Mouse (Mus musculus): Measurements from ENCODE around the gene Zfp791. TPM values are rescaled to one million over a fixed set of nuclear protein-coding genes. Genes with fewer than 3 reads are reported as not detected.
"Not testable (repeated sequence)": the region's sequence is repeated elsewhere in the genome, so short reads cannot be mapped to it uniquely, and the experiment has no call there.

Zfp791 gene
- 0.81 and 1.7 TPM in 2 replicates for polyA plus RNA-seq (2016; fragmentation: Nextera tagmentation; extraction: Ambion mirVana)

GRCm38 (mm10) chr8:85122995-85123394, at the start of gene Zfp791:
TSS of gene Zfp791 (minus strand) at chr8:85123095.
- WGBS = 86% methylated on average over 3 of the region's 3 CpGs

DNA sequence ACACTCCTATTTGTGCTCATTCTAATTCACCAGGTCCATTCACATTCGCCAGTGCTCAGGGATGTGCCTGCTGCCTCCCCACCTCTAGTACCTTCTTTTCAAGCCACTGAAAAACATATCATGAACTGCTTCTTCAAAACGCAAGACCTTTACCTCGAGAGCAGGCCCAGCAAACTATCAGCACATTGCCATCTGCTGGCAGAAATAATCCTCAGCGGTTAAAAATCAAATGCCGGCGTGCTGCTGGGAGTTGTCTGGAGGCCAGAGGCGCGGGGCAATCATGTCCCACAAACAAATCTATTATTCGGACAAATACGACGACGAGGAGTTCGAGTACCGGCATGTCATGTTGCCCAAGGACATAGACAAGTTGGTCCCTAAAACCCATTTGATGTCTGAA, 48.4 kb upstream of the Zfp791 start:
- H3K4me3 ChIP-seq = no peak overlapping the region
- H3K27me3 ChIP-seq (ENCODE audit: insufficient read depth, poor library complexity, severe bottlenecking) = no peaks in the 10 kb centered on the region
- H3K27ac ChIP-seq = no peak overlapping the region
- H3K9me3 ChIP-seq = 0 out of 2 replicates have a peak, but pooled peaks cover 2% of the 10 kb centered on the region
- peak; percentile 33 for DNase-seq (ENCODE audit: low spot score)
- 33% methylated on average over 14 of the region's 14 CpGs for WGBS
- H3K4me1 ChIP-seq (replicated peaks) = no peaks in the 10 kb centered on the region
- no peaks in the 10 kb centered on the region for H3K36me3 ChIP-seq

More at GRCm38 (mm10) chr8:85122995-85123394, at the start of gene Zfp791:
- Histone ChIP-seq H3K9me3 (no peaks in the 10 kb centered on the region), H3K36me3 (no peaks in the 10 kb centered on the region), H3K27ac (no peak within 1 kb of the TSS), H3K27me3 (ENCODE audit: insufficient read depth, poor library complexity, severe bottlenecking) (no peaks in the 10 kb centered on the region), H3K4me3 (no peak within 1 kb of the TSS), H3K4me1 (replicated peaks) (peaks cover 7% of the 10 kb centered on the region)
- no peak for DNase-seq (ENCODE audit: low spot score)

GRCm38 (mm10) chr8:85151624-85152023, 28.7 kb upstream of the Zfp791 start, which contains the start of gene Cks1brt:
TSS of gene Cks1brt (plus strand) at chr8:85151924.
- no peak within 1 kb of the TSS for H3K4me3 ChIP-seq
- H3K27ac ChIP-seq = no peak within 1 kb of the TSS
- H3K27me3 ChIP-seq (ENCODE audit: insufficient read depth, poor library complexity, severe bottlenecking) = no peaks in the 10 kb centered on the region
- H3K9me3 ChIP-seq = peaks cover 51% of the 10 kb centered on the region
- no peaks in the 10 kb centered on the region for H3K4me1 ChIP-seq (replicated peaks)
- 88% methylated on average over 3 of the region's 3 CpGs for WGBS
- DNase-seq (ENCODE audit: low spot score) = no peak
- no peaks in the 10 kb centered on the region for H3K36me3 ChIP-seq

- WGBS = 95% methylated on average over 4 of the region's 4 CpGs
- H3K27ac ChIP-seq = no peak overlapping the region
- H3K36me3 ChIP-seq = no peaks in the 10 kb centered on the region
- peaks cover 15% of the 10 kb centered on the region; the same call in 1 of the 2 replicates for H3K9me3 ChIP-seq
- H3K4me3 ChIP-seq = no peak overlapping the region
- H3K4me1 ChIP-seq (replicated peaks) = no peaks in the 10 kb centered on the region
- DNase-seq (ENCODE audit: low spot score) = no peak
- no peaks in the 10 kb centered on the region for H3K27me3 ChIP-seq (ENCODE audit: insufficient read depth, poor library complexity, severe bottlenecking)
These were observed 19.6 kb upstream of the Zfp791 start for GRCm38 (mm10) chr8:85142516-85142915.

DNA sequence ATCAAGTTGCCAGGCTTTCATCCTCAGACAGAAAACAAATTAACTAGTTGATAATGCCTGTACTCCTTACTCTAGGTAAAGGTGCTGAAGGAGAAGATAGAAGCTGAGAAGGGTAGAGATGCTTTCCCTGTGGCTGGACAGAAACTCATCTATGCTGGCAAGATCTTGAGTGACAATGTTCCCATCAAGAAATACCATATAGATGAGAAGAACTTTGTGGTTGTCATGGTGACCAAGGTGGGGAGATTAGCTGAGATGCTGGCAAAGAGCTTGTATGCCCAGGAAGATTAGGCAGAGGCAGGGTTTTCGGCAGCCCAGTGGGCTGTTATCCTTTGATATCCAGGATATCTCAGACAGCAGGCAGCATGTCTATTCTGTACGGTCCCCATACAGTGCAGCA, 12.8 kb upstream of the Zfp791 start:
- H3K9me3 ChIP-seq; H3K27ac ChIP-seq; H3K36me3 ChIP-seq; DNase-seq (ENCODE audit: low spot score); H3K4me1 ChIP-seq (replicated peaks); H3K4me3 ChIP-seq: not testable (repeated sequence)
- H3K27me3 ChIP-seq (ENCODE audit: insufficient read depth, poor library complexity, severe bottlenecking) = peaks cover 12% of the 10 kb centered on the region
- WGBS = 95% methylated on average over 2 of the region's 2 CpGs

DNA sequence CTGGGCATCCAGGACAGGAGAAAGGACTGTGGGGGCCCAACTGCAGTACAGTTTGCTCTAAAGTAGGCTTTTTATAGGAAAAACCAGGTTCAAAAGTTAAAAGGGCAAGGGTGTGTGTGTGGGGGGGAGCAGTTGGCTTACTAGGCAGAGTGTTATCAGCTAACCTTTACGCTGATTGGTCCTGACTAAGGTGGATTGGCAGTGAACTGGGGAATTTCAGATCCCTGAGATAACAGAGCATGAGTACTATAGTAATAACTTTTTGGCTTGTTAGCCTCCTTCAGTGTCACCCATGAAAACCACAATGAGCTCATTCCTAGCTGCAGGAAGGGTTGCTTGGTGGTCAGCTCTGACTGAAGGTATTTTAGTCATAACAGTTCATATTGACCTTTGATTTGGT, 9.4 kb upstream of the Zfp791 start:
- Histone ChIP-seq H3K4me1 (replicated peaks) (no peaks in the 10 kb centered on the region), H3K27me3 (ENCODE audit: insufficient read depth, poor library complexity, severe bottlenecking) (peaks cover 12% of the 10 kb centered on the region), H3K36me3 (no peaks in the 10 kb centered on the region), H3K27ac (no peak overlapping the region), H3K9me3 (peaks cover 4% of the 10 kb centered on the region; the same call in 1 of the 2 replicates), H3K4me3 (no peak overlapping the region)
- 96% methylated on average over 1 of the region's 1 CpGs for WGBS
- no peak for DNase-seq (ENCODE audit: low spot score)

DNA sequence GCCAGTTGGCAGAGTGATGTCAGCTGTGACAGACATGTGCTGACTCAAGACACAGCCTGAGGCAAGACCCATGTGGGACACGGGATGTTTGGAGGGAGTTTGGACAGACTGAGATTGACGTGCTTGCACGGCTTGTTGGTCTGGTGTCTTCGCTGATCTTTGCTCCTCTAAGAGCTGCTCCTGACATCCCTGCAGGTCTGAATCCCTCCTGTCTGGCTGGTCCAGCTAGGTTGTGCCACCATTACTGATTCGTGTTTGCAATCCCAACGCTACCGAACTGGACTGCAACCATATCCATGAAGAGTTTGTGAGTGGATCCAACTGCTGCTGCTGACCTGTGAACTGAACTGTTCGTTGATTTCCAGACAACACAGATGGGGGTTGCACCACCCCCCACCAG, 796 bp upstream of the Zfp791 start:
- Histone ChIP-seq H3K4me1 (replicated peaks) (peaks cover 7% of the 10 kb centered on the region), H3K27me3 (ENCODE audit: insufficient read depth, poor library complexity, severe bottlenecking) (no peaks in the 10 kb centered on the region), H3K9me3 (no peaks in the 10 kb centered on the region), H3K36me3 (no peaks in the 10 kb centered on the region), H3K4me3 (no peak overlapping the region), H3K27ac (no peak overlapping the region)
- DNase-seq (ENCODE audit: low spot score) = no peak
- 92% methylated on average over 8 of the region's 8 CpGs for WGBS

DNA sequence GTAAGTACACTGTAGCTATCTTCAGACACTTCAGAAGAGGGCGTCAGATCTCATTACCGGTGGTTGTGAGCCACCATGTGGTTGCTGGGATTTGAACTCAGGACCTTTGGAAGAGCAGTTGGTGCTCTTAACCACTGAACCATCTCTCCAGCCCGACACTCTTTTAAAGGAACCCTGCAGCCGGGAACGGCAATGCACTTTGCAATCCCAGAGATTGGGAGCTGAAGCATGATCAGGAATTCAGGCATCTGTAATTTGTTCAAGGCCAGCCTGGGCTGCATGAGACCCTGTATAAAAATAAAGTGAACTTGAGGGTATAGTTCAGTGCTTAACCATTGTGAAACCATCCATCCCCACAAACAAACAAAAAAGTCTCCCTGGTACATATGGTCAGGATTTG, 2.6 kb downstream of the Zfp791 start:
- H3K9me3 ChIP-seq; H3K36me3 ChIP-seq; H3K27ac ChIP-seq; H3K4me1 ChIP-seq (replicated peaks); H3K27me3 ChIP-seq (ENCODE audit: insufficient read depth, poor library complexity, severe bottlenecking); DNase-seq (ENCODE audit: low spot score); H3K4me3 ChIP-seq: not testable (repeated sequence)
- 81% methylated on average over 5 of the region's 5 CpGs for WGBS

DNA sequence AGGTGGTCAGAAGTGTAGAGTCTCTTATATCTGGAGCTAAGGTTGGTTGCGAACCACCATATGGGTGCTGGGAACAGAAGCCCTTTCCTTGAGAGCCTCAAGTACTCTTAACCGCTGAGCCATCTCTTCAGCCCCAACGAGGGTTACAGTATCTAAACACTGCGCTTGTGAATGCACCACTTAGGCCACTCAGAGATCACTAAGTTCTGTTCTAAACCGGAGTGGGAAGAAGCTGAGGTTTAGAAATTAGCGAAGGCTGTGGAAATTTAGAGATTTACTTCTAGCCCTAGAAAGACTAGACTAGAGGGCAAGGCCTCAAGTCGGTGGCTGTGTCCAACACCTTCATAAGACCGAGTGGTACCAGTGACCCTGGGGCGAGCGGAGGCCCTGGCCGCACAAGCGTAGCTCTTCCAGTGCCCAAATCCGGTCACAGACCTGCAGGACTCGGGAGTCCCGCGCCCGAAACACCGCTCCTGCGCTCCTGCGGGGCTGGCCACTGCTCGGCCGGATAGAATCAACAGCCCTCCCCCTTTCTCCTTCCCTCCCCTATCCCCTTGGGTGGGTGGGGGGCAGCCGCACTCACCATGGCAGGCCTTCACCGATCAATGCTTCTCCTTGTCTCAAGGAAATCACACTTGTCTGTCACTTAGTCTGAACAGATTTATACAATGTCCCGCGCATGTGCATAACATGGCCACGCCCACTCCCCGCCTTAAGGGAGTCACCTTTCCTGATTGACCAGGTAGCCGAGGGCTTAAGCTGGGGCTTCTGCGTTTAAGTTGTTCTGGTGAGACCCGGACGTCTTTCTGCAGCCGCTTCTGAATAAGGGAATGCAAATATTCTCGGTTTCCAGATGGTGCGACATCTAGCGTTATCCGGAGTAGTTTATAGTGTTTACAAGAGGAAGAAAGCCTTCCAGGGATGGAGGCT, 3.6 kb downstream of the Zfp791 start:
- 9% methylated on average over 37 of the region's 37 CpGs for WGBS
- Histone ChIP-seq H3K36me3 (no peaks in the 10 kb centered on the region), H3K27ac (peak overlapping the region; percentile 86), H3K9me3 (no peaks in the 10 kb centered on the region), H3K4me3 (peak overlapping the region; percentile 64), H3K27me3 (ENCODE audit: insufficient read depth, poor library complexity, severe bottlenecking) (no peaks in the 10 kb centered on the region), H3K4me1 (replicated peaks) (peaks cover 7% of the 10 kb centered on the region)
- peak; percentile 83 for DNase-seq (ENCODE audit: low spot score)

GRCm38 (mm10) chr8:85116984-85117383, 5.9 kb downstream of the Zfp791 start:
- 92% methylated on average over 7 of the region's 7 CpGs for WGBS
- no peaks in the 10 kb centered on the region for H3K27me3 ChIP-seq (ENCODE audit: insufficient read depth, poor library complexity, severe bottlenecking)
- peaks cover under 1% of the 10 kb centered on the region; the same call in 1 of the 2 replicates for H3K36me3 ChIP-seq
- no peak overlapping the region for H3K4me3 ChIP-seq
- H3K4me1 ChIP-seq (replicated peaks) = peaks cover 7% of the 10 kb centered on the region
- no peak overlapping the region for H3K27ac ChIP-seq
- no peak for DNase-seq (ENCODE audit: low spot score)
- H3K9me3 ChIP-seq = no peaks in the 10 kb centered on the region

DNA sequence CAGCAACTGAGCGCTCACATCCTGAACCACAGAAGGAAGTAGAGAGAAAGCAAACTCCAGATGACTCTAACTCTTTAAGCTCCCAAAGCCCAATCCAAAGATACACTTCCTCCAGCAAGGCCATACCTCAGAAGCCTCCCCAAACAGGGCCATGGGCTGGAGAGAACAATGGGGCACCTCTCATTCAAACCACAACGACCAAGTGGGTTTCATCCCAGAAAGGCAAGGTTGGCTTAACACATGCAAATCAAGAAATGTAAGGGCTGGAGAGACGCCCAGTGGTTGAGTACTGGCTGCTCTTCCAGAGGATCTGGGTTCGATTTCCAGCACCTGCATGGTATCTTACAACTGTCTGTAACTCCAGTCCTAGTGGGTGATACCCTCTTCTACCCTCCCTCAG, 7.4 kb downstream of the Zfp791 start:
- Histone ChIP-seq H3K27ac (no peak overlapping the region), H3K36me3 (peaks cover 11% of the 10 kb centered on the region), H3K4me3 (no peak overlapping the region), H3K9me3 (no peaks in the 10 kb centered on the region; the same call in 1 of the 2 replicates), H3K4me1 (replicated peaks) (peaks cover 7% of the 10 kb centered on the region), H3K27me3 (ENCODE audit: insufficient read depth, poor library complexity, severe bottlenecking) (no peaks in the 10 kb centered on the region)
- 74% methylated on average over 4 of the region's 4 CpGs for WGBS
- no peak for DNase-seq (ENCODE audit: low spot score)

GRCm38 (mm10) chr8:85113241-85113640, 9.7 kb downstream of the Zfp791 start:
- 97% methylated on average over 10 of the region's 10 CpGs for WGBS
- H3K4me1 ChIP-seq (replicated peaks) = no peaks in the 10 kb centered on the region
- peaks cover 25% of the 10 kb centered on the region for H3K36me3 ChIP-seq
- no peak for DNase-seq (ENCODE audit: low spot score)
- no peak overlapping the region for H3K27ac ChIP-seq
- H3K27me3 ChIP-seq (ENCODE audit: insufficient read depth, poor library complexity, severe bottlenecking) = no peaks in the 10 kb centered on the region
- H3K4me3 ChIP-seq = no peak overlapping the region
- H3K9me3 ChIP-seq = peaks cover 5% of the 10 kb centered on the region; the same call in 1 of the 2 replicates

- Histone ChIP-seq H3K27ac (no peak overlapping the region), H3K9me3 (0 out of 2 replicates have a peak, but pooled peaks cover 5% of the 10 kb centered on the region), H3K27me3 (ENCODE audit: insufficient read depth, poor library complexity, severe bottlenecking) (no peaks in the 10 kb centered on the region), H3K4me1 (replicated peaks) (no peaks in the 10 kb centered on the region), H3K36me3 (peaks cover 42% of the 10 kb centered on the region), H3K4me3 (no peak overlapping the region)
- DNase-seq (ENCODE audit: low spot score) = no peak
- 84% methylated on average over 4 of the region's 4 CpGs for WGBS
These were observed 22.7 kb downstream of the Zfp791 start for GRCm38 (mm10) chr8:85100076-85100665.
